Comparison of ENCODE assay signal across 26 mouse cellular contexts in the genomic region with DNA sequence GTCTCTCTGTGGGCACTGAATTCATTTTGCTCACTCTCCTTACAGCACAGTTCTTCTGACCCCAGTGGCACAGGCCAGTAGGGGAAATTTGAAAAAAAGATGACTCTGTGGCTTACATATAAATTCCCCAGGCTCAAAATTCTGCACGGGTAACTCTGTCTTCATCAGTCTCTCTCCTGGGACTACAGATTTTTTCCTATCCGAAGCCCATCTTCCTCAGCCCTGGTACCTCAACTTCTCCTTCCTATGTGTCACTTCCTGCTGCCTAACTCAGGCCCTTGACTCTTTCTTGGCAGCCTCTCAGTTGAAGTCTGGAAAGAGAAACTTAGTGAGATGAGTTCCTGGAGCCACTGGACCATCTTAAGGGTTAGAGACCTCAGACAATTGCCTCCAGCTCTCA. TPM values are rescaled to one million over a fixed set of nuclear protein-coding genes. Genes with fewer than 3 reads are reported as not detected.
DNase-seq lines count a peak whose midpoint lies in the region; ATAC-seq and TF ChIP-seq lines count a peak whose summit lies in the region.
"Had no signal": no experiment of that assay in that cellular context is flagged by ENCODE, and none has a peak within 500 bp of the region (broad histone marks: within the 10 kb centered on the region; RNA-seq: fewer than 3 reads in every experiment).

No protein-coding gene starts in this region.

- H3K4me1 ChIP-seq in spleen, adult 2 months (ENCODE audit: control insufficient read depth, insufficient read depth, insufficient read length), result peaks cover 11% of the 10 kb centered on the region
- H3K4me1 ChIP-seq: stomach, embryonic 15.5 days had no signal

- no peak for TF ChIP-seq POLR2A in spleen, adult 2 months (IDR thresholded peaks at IDR 0.05; ENCODE audit: low read depth, low read length)

- H3K27me3 ChIP-seq in spleen, adult 2 months (ENCODE audit: control insufficient read depth, insufficient read depth, low read length), result no peaks in the 10 kb centered on the region
- no peaks in the 10 kb centered on the region for H3K27me3 ChIP-seq in splenic B cell, adult 2 months (ENCODE audit: control insufficient read depth, insufficient read depth, low read length, poor library complexity, severe bottlenecking)
- H3K27me3 ChIP-seq: hindbrain, embryonic 15.5 days; megakaryocyte, embryonic 14.5 days; stomach, embryonic 15.5 days had no signal

- intact Hi-C loops in heart, postnatal 10 days (cut with DNase I), result no loop called here
- intact Hi-C loops in left cerebral cortex, postnatal 25 days (cut with DNase I), result no loop called here

- no peaks in the 10 kb centered on the region for H3K36me3 ChIP-seq in spleen, adult 2 months (ENCODE audit: control insufficient read depth, insufficient read depth, low read length)
- H3K36me3 ChIP-seq in splenic B cell, adult 2 months (ENCODE audit: control insufficient read depth, insufficient read depth, low read length, poor library complexity, severe bottlenecking), result no peaks in the 10 kb centered on the region
- H3K36me3 ChIP-seq: embryonic facial prominence, embryonic 10.5 days; heart, embryonic 10.5 days; hindbrain, embryonic 15.5 days; stomach, embryonic 15.5 days had no signal

- H3K4me3 ChIP-seq in spleen, adult 2 months (ENCODE audit: extremely low read depth, insufficient read depth, insufficient read length), result no peak overlapping the region
- H3K4me3 ChIP-seq: embryonic facial prominence, embryonic 10.5 days; heart, embryonic 10.5 days; hindbrain, embryonic 15.5 days; megakaryocyte, embryonic 14.5 days; stomach, embryonic 15.5 days had no signal

- TF ChIP-seq CTCF in spleen, adult 2 months (IDR thresholded peaks at IDR 0.05; ENCODE audit: extremely low read depth, insufficient read depth, insufficient read length, insufficient replicate concordance), result no peak

- peak overlapping the region; percentile 26; the same call in 1 of the 2 replicates for H3K27ac ChIP-seq in spleen, adult 2 months (ENCODE audit: insufficient read depth, low read length)
- H3K27ac ChIP-seq: embryonic facial prominence, embryonic 10.5 days; heart, embryonic 10.5 days; stomach, embryonic 15.5 days had no signal

- peak; percentile 43 to 51; a peak in 2 of 4 replicates for ATAC-seq in hematopoietic stem cell, adult 5-6 weeks (replicated peaks in 1 of 2; ENCODE audit: insufficient read depth in 1 of 2, low FRiP score in 2 of 2, low TSS enrichment in 1 of 2, low read depth in 1 of 2, poor library complexity in 2 of 2, severe bottlenecking in 2 of 2)

- peak; percentile 88 for DNase-seq in heart, adult 11 months
- no peak for DNase-seq in heart, postnatal 10 days
- DNase-seq in spleen, adult 2 months (ENCODE audit: low read depth in 1 of 2, low spot score in 2 of 2), result no peak
- no peak for DNase-seq in spleen, adult 12 weeks (ENCODE audit: low spot score)
- peak; percentile 69 for DNase-seq in splenic B cell, adult 2 months (ENCODE audit: low read depth, low spot score)
- DNase-seq in gastrocnemius, adult 18-20 months (ENCODE audit: low spot score), result no peak
- no peak for DNase-seq in left cerebral cortex, postnatal 25 days (ENCODE audit: low spot score in 2 of 2)
- DNase-seq: cerebellum, postnatal 25 days; gastrocnemius, postnatal 25 days; heart, postnatal 14 days; kidney, adult 2 months; kidney, postnatal 14 days; lung, adult 2 months had no signal

- 13% methylated on average over 2 of the region's 2 CpGs for WGBS in spleen, adult 2 months

RNA-seq across cellular contexts. Expression of gene Il18, which starts 1.1 kb away (rescaled TPM):
- total RNA-seq in heart, postnatal 10 days (2021), result 1 to 10 TPM; 1.3 to 2.5 TPM
- polyA plus RNA-seq in spleen, adult 2 months (2012; rRNA removed), result 10.7 and 12.6 TPM in 2 replicates
- 29.5 and 36.7 TPM in 2 replicates for total RNA-seq in hematopoietic stem cell, adult 5-6 weeks (2017)
- total RNA-seq in gastrocnemius, adult 18-20 months (2021), result 1 to 10 TPM; 1.0 to 2.0 TPM
- total RNA-seq in left cerebral cortex, postnatal 25 days (2021), result 10 to 100 TPM; 27.1 to 29.8 TPM

RNA-seq across cellular contexts. Expression of gene Bco2, which starts 1.4 kb away (rescaled TPM):
- total RNA-seq in heart, postnatal 10 days (2021), result under 1 TPM; 0.19 to 0.20 TPM
- 0.54 and 0.62 TPM in 2 replicates for polyA plus RNA-seq in spleen, adult 2 months (2012; rRNA removed)
- total RNA-seq in hematopoietic stem cell, adult 5-6 weeks (2017), result 3.8 and 4.4 TPM in 2 replicates
- under 1 TPM; 0.27 to 0.55 TPM for total RNA-seq in gastrocnemius, adult 18-20 months (2021)
- 1 to 10 TPM; 3.4 to 3.8 TPM for total RNA-seq in left cerebral cortex, postnatal 25 days (2021)

RNA-seq across cellular contexts. Expression of gene Tex12, which starts 7.6 kb away (rescaled TPM):
- total RNA-seq in heart, postnatal 10 days (2021), result not detected
- polyA plus RNA-seq in spleen, adult 2 months (2012; rRNA removed), result not detected in 2 replicates
- not detected in 2 replicates for total RNA-seq in hematopoietic stem cell, adult 5-6 weeks (2017)
- total RNA-seq in gastrocnemius, adult 18-20 months (2021), result not detected
- total RNA-seq in left cerebral cortex, postnatal 25 days (2021), result not detected
- total RNA-seq: adrenal gland, postnatal 4 days; gastrocnemius, postnatal 25 days; heart, postnatal 14 days; layer of hippocampus, postnatal 10 days; left cerebral cortex, postnatal 14 days had no signal
- polyA plus RNA-seq: C2C12; embryonic facial prominence, embryonic 10.5 days; frontal cortex, adult 2 months; kidney, adult 2 months; liver, embryonic 11.5 days; lung, adult 2 months; stomach, embryonic 15.5 days; thymus, postnatal 0 days had no signal

RNA-seq across cellular contexts. Expression of gene Pts, which starts 25.0 kb away (rescaled TPM):
- 10 to 100 TPM; 31.7 to 36.8 TPM for total RNA-seq in heart, postnatal 10 days (2021)
- 27.8 and 56.4 TPM in 2 replicates for polyA plus RNA-seq in spleen, adult 2 months (2012; rRNA removed)
- total RNA-seq in hematopoietic stem cell, adult 5-6 weeks (2017), result 91.9 and 128 TPM in 2 replicates
- 10 to 100 TPM; 11.0 to 12.2 TPM for total RNA-seq in gastrocnemius, adult 18-20 months (2021)
- total RNA-seq in left cerebral cortex, postnatal 25 days (2021), result 10 to 100 TPM; 27.6 to 29.8 TPM

RNA-seq across cellular contexts. Expression of gene Sdhd, which starts 50.1 kb away (rescaled TPM):
- 100 to 1,000 TPM; 780 to 786 TPM for total RNA-seq in heart, postnatal 10 days (2021)
- polyA plus RNA-seq in spleen, adult 2 months (2012; rRNA removed), result 70.6 and 73.2 TPM in 2 replicates
- total RNA-seq in hematopoietic stem cell, adult 5-6 weeks (2017), result 142 and 154 TPM in 2 replicates
- 100 to 1,000 TPM; 300 to 329 TPM for total RNA-seq in gastrocnemius, adult 18-20 months (2021)
- total RNA-seq in left cerebral cortex, postnatal 25 days (2021), result 100 to 1,000 TPM; 111 TPM

Comparison
In these comparisons a context has a peak if more than half of its experiments do, and no peak if none do; other contexts are left out.
1. DNase-seq: peak in heart, adult 11 months (single experiment) and splenic B cell, adult 2 months (single experiment); none in heart, postnatal 10 days (0 of 2), spleen, adult 2 months (0 of 2), spleen, adult 12 weeks (single experiment), gastrocnemius, adult 18-20 months (single experiment) and left cerebral cortex, postnatal 25 days (0 of 2).